Mouse (Mus musculus) embryonic facial prominence, embryonic 14.5 days (tissue): ENCODE data around the gene Zfyve28. TPM values are rescaled to one million over a fixed set of nuclear protein-coding genes. Genes with fewer than 3 reads are reported as not detected.

Experiments used
- ATAC-seq: fragments of 200-750 bp; cut with Nextera tagmentation; 2 replicates; pipeline ENCODE4 v1.8.0; 2017; ENCODE audit warnings: low read depth, moderate number of reproducible peaks, moderate TSS enrichment
- DNase-seq: peaks from one replicate; pipeline ENCODE4 v3.0.0-alpha.2; 2015; ENCODE audit warnings: low spot score
- H3K27ac ChIP-seq: fragments of 300-500 bp; sonication (generic); replicated peaks from 2 replicates; pipeline ENCODE4 v1.5.1; 2014; ENCODE audit warnings: low read depth, mild to moderate bottlenecking, low read length, moderate library complexity
- H3K27me3 ChIP-seq: fragments of 300-500 bp; sonication (generic); replicated peaks from 2 replicates; pipeline ENCODE4 v1.6.1; 2014; ENCODE audit warnings: low read length; ENCODE audit not compliant: control insufficient read depth, insufficient read depth
- H3K36me3 ChIP-seq: fragments of 300-500 bp; sonication (generic); 2 replicates; pipeline ENCODE4 v1.6.1; 2014; ENCODE audit warnings: low read length, mixed read lengths; ENCODE audit not compliant: control insufficient read depth, insufficient read depth
- H3K4me1 ChIP-seq: fragments of 300-500 bp; sonication (generic); 2 replicates; pipeline ENCODE4 v1.6.1; 2014; ENCODE audit warnings: antibody characterized with exemption, low read length; ENCODE audit not compliant: control insufficient read depth, insufficient read depth
- H3K4me2 ChIP-seq: fragments of 300-500 bp; sonication (generic); 2 replicates; pipeline ENCODE4 v1.6.1; 2014; ENCODE audit warnings: low read depth, mild to moderate bottlenecking, low read length, moderate library complexity, mixed read lengths
- H3K4me3 ChIP-seq: fragments of 300-500 bp; sonication (generic); 2 replicates; pipeline ENCODE4 v1.5.1; 2014; ENCODE audit warnings: low read depth, mild to moderate bottlenecking, low read length
- H3K9ac ChIP-seq: fragments of 300-500 bp; sonication (generic); 2 replicates; pipeline ENCODE4 v1.6.1; 2014; ENCODE audit warnings: low read depth, mild to moderate bottlenecking, low read length, moderate library complexity, mixed read lengths
- H3K9me3 ChIP-seq: fragments of 300-500 bp; sonication (generic); 2 replicates; pipeline ENCODE4 v1.6.1; 2016; ENCODE audit warnings: low read length; ENCODE audit not compliant: control insufficient read depth
- WGBS: fragments of 180-500 bp; shearing (Covaris S2); extraction: QIAGEN DNeasy Blood & Tissue Kit; methylation state at CpG from one replicate; pipeline ENCODE4 v1.1.7; 2014; 5-methylcytosine and 5-hydroxymethylcytosine counted together
- polyA plus RNA-seq: library from polyadenylated mRNA; unstranded; fragments of >200 nt; fragmentation: Nextera tagmentation; extraction: Ambion mirVana; gene quantifications from 2 replicates; pipeline ENCODE4 v1.2.1, GENCODE M21; 2014

Gene Zfyve28
- polyA plus RNA-seq, 1 experiment from 2014 or later, result 1.7 TPM

GRCm38 (mm10) chr5:34218672-34219071 lies 69.6 kb downstream of the Zfyve28 start:
- 71% methylated on average over 5 of the region's 5 CpGs for WGBS
- Histone ChIP-seq H3K9me3 (no peaks in the 10 kb centered on the region), H3K4me3 (no peak overlapping the region), H3K27me3 (no peaks in the 10 kb centered on the region), H3K36me3 (no peaks in the 10 kb centered on the region), H3K9ac (no peak overlapping the region), H3K4me2 (no peak overlapping the region), H3K27ac (no peak overlapping the region), H3K4me1 (no peaks in the 10 kb centered on the region)
- peak; percentile 29 for DNase-seq
- no peak; the same call in 1 of the 2 replicates for ATAC-seq

DNA sequence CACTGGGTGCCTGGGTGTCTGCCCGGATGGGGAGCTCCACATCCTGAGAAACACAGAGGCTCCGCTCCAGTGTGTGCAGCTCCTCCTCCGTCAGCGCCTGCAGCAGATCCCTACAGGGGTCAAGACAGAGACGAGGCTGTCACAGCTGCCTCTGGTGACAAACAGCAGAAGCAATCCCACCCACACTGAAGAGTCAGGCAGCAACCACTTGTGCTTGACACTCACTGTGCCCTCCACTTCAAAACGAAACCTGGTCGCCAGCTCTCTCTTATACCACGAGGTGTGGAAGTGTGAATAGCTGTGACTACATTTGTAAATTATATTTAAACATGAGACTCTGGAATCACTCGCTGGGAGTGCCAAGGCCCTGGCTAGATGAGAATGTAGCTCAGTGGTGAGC lies 70.5 kb downstream of the Zfyve28 start:
- no peak overlapping the region for H3K4me3 ChIP-seq
- H3K36me3 ChIP-seq, result no peaks in the 10 kb centered on the region
- DNase-seq (peak; percentile 28), ATAC-seq (peak; percentile 44; the same call in 1 of the 2 replicates)
- no peaks in the 10 kb centered on the region for H3K4me1 ChIP-seq
- H3K9me3 ChIP-seq, result no peaks in the 10 kb centered on the region
- H3K27me3 ChIP-seq, result no peaks in the 10 kb centered on the region
- WGBS, result 44% methylated on average over 9 of the region's 9 CpGs
- H3K27ac ChIP-seq, result no peak overlapping the region
- H3K4me2 ChIP-seq, result no peak overlapping the region
- no peak overlapping the region for H3K9ac ChIP-seq

GRCm38 (mm10) chr5:34216025-34216424 lies 72.2 kb downstream of the Zfyve28 start:
- Histone ChIP-seq H3K27ac (no peak overlapping the region), H3K36me3 (no peaks in the 10 kb centered on the region), H3K27me3 (no peaks in the 10 kb centered on the region), H3K4me1 (no peaks in the 10 kb centered on the region), H3K4me3 (no peak overlapping the region), H3K9ac (no peak overlapping the region), H3K4me2 (no peak overlapping the region), H3K9me3 (no peaks in the 10 kb centered on the region)
- WGBS, result 75% methylated on average over 7 of the region's 7 CpGs
- ATAC-seq (no peak), DNase-seq (no peak)

GRCm38 (mm10) chr5:34213659-34214058 lies 74.6 kb downstream of the Zfyve28 start:
- H3K36me3 ChIP-seq, result no peaks in the 10 kb centered on the region
- ATAC-seq (no peak), DNase-seq (no peak)
- H3K27ac ChIP-seq, result no peak overlapping the region
- H3K9ac ChIP-seq, result no peak overlapping the region
- H3K4me1 ChIP-seq, result no peaks in the 10 kb centered on the region
- WGBS, result 65% methylated on average over 8 of the region's 8 CpGs
- H3K9me3 ChIP-seq, result no peaks in the 10 kb centered on the region
- H3K4me2 ChIP-seq, result no peak overlapping the region
- no peaks in the 10 kb centered on the region for H3K27me3 ChIP-seq
- no peak overlapping the region for H3K4me3 ChIP-seq

- H3K4me3 ChIP-seq, result no peak overlapping the region
- no peaks in the 10 kb centered on the region for H3K4me1 ChIP-seq
- no peak overlapping the region for H3K27ac ChIP-seq
- no peaks in the 10 kb centered on the region for H3K27me3 ChIP-seq
- WGBS, result 0% methylated on average over 1 of the region's 1 CpGs
- H3K9me3 ChIP-seq, result no peaks in the 10 kb centered on the region
- H3K9ac ChIP-seq, result no peak overlapping the region
- H3K4me2 ChIP-seq, result no peak overlapping the region
- DNase-seq (peak; percentile 90), ATAC-seq (peak; percentile 92)
- no peaks in the 10 kb centered on the region for H3K36me3 ChIP-seq
These were observed 78.0 kb downstream of the Zfyve28 start for GRCm38 (mm10) chr5:34210279-34210678.

DNA sequence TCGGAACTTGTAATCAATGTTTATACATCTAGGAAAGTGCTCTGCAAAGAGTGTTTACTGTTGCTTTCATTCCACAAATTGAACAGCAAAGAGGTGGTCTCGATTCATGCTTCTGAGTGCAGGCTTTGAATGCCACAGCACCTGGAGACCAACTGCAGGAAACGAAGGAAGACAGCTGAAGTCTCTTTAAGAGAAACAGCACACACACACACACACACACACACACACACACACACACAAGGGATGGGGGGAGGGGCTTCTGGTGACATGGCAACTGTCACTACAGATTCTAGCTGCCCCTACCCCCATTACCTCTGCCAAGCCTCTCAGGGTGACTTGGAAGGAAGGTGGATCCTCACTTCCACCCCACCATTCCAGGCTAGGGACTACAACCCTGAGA lies 80.7 kb downstream of the Zfyve28 start:
- DNase-seq (no peak), ATAC-seq (no peak)
- Histone ChIP-seq H3K4me1 (no peaks in the 10 kb centered on the region), H3K9me3 (no peaks in the 10 kb centered on the region), H3K9ac (no peak overlapping the region), H3K4me2 (no peak overlapping the region), H3K27me3 (no peaks in the 10 kb centered on the region), H3K36me3 (no peaks in the 10 kb centered on the region), H3K4me3 (no peak overlapping the region), H3K27ac (no peak overlapping the region)
- 37% methylated on average over 3 of the region's 3 CpGs for WGBS

DNA sequence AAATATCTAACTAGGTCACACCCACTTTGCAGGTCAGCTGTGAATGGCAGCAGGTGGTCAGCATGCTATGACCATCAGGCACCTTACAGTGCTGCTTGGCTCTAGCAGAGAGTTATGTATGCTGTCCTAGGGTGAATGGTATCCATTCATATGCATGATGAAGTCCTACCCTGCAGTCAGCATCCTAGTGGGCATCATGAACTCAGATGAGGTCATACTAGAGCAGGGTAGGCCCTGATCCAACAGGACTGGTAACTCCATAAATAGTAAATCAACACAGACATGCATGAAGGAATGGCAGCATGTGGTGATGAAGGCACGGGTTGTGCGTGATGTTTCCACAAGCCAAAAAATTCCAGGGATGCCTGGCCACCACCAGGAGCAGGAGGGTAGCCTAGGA lies 82.5 kb downstream of the Zfyve28 start:
- no peak overlapping the region for H3K4me3 ChIP-seq
- ATAC-seq (no peak), DNase-seq (no peak)
- no peak overlapping the region for H3K9ac ChIP-seq
- no peaks in the 10 kb centered on the region for H3K27me3 ChIP-seq
- no peak overlapping the region for H3K4me2 ChIP-seq
- WGBS, result 73% methylated on average over 2 of the region's 2 CpGs
- no peaks in the 10 kb centered on the region for H3K4me1 ChIP-seq
- no peak overlapping the region for H3K27ac ChIP-seq
- H3K9me3 ChIP-seq, result no peaks in the 10 kb centered on the region
- no peaks in the 10 kb centered on the region for H3K36me3 ChIP-seq

DNA sequence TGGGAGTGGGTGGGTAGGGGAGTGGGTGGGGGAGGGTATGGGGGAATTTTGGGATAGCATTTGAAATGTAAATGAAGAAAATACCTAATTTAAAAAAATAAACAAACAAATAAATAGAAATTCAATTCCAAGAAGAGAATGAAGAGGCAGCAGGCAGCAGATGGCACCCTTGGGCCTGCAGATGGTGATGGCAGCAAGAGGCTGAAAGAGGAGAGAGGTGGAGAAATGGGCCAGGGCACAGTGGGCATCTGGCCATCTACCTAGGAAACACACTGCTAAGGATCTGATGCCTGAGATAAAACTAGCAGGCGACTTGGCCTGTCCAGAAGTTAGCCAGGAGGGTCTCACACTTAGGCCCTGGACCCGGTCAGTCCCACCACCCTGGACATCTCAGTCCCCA lies 83.3 kb downstream of the Zfyve28 start:
- DNase-seq, result no peak

DNA sequence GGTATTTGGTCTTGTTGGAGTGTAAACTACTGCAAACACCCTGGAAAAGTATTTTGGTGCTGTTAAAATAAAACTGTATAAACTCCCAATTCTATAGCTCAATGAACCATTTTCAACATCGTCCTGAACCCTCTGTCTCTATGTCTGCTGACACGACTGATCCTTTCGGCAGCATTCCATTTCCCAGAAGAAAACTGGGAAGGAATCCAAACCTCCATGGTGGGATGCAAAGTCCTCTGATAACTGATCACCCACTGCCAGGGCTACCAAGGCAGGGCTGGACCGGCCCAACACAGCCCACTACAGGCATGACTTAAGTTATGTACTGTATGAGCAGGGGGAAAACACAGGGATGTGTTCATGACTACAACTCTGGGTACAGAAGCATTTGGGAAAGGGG lies 86.2 kb downstream of the Zfyve28 start:
- no peak overlapping the region for H3K27ac ChIP-seq
- DNase-seq, result no peak
- no peaks in the 10 kb centered on the region for H3K27me3 ChIP-seq
- H3K9ac ChIP-seq, result no peak overlapping the region
- ATAC-seq, result no peak
- WGBS, result 79% methylated on average over 4 of the region's 4 CpGs
- no peak overlapping the region for H3K4me3 ChIP-seq
- H3K36me3 ChIP-seq, result no peaks in the 10 kb centered on the region
- no peak overlapping the region for H3K4me2 ChIP-seq
- H3K9me3 ChIP-seq, result no peaks in the 10 kb centered on the region
- H3K4me1 ChIP-seq, result no peaks in the 10 kb centered on the region

More for the DNA sequence above, 83.3 kb downstream of the Zfyve28 start:
- no peak for ATAC-seq
- H3K4me1 ChIP-seq, result no peaks in the 10 kb centered on the region
- H3K9me3 ChIP-seq, result no peaks in the 10 kb centered on the region
- no peak overlapping the region for H3K4me3 ChIP-seq
- H3K36me3 ChIP-seq, result no peaks in the 10 kb centered on the region
- no peak overlapping the region for H3K4me2 ChIP-seq
- H3K9ac ChIP-seq, result no peak overlapping the region
- 93% methylated on average over 2 of the region's 2 CpGs for WGBS
- no peak overlapping the region for H3K27ac ChIP-seq
- H3K27me3 ChIP-seq, result no peaks in the 10 kb centered on the region
